Mouse (Mus musculus) midbrain, embryonic 15.5 days (tissue): Measurements from ENCODE around the gene Drap1. TPM values are rescaled to one million over a fixed set of nuclear protein-coding genes. Genes with fewer than 3 reads are reported as not detected.

Source experiments
- ATAC-seq: fragments of 200-750 bp; cut with Nextera tagmentation; replicated peaks from 2 replicates; pipeline ENCODE4 v1.8.0; 2017; ENCODE audit warnings: moderate TSS enrichment
- H3K27ac ChIP-seq: fragments of 300-500 bp; sonication (generic); 2 replicates; pipeline ENCODE4 v1.5.1; 2015; ENCODE audit warnings: mild to moderate bottlenecking, inconsistent platforms
- H3K27me3 ChIP-seq: fragments of 300-500 bp; sonication (generic); replicated peaks from 2 replicates; pipeline ENCODE4 v1.6.1; 2015; ENCODE audit warnings: inconsistent platforms
- H3K36me3 ChIP-seq: fragments of 300-500 bp; sonication (generic); replicated peaks from 2 replicates; pipeline ENCODE4 v1.6.1; 2015; ENCODE audit warnings: inconsistent platforms
- H3K4me1 ChIP-seq: fragments of 300-500 bp; sonication (generic); 2 replicates; pipeline ENCODE4 v1.6.1; 2015; ENCODE audit warnings: inconsistent platforms
- H3K4me2 ChIP-seq: fragments of 300-500 bp; sonication (generic); 2 replicates; pipeline ENCODE4 v1.6.1; 2015; ENCODE audit warnings: inconsistent platforms, mild to moderate bottlenecking, moderate library complexity
- H3K4me3 ChIP-seq: fragments of 300-500 bp; sonication (generic); 2 replicates; pipeline ENCODE4 v1.5.1; 2015; ENCODE audit warnings: mild to moderate bottlenecking, inconsistent platforms
- H3K9ac ChIP-seq: fragments of 300-500 bp; sonication (generic); 2 replicates; pipeline ENCODE4 v1.6.1; 2015; ENCODE audit warnings: mild to moderate bottlenecking, inconsistent platforms
- H3K9me3 ChIP-seq: fragments of 300-500 bp; sonication (generic); 2 replicates; pipeline ENCODE4 v1.6.1; 2016; ENCODE audit warnings: inconsistent platforms
- WGBS: fragments of 180-500 bp; shearing (Covaris S2); methylation state at CpG from one replicate; pipeline ENCODE4 v1.1.7; 2015; ENCODE audit warnings: mixed read lengths; 5-methylcytosine and 5-hydroxymethylcytosine counted together
- polyA plus RNA-seq: library from polyadenylated mRNA; unstranded; fragments of >200 nt; fragmentation: Nextera tagmentation; extraction: Ambion mirVana; gene quantifications from 2 replicates; pipeline ENCODE4 v1.2.1, GENCODE M21; 2015

Drap1 gene
- polyA plus RNA-seq, 1 experiment from 2014 or later: 291 TPM

DNA sequence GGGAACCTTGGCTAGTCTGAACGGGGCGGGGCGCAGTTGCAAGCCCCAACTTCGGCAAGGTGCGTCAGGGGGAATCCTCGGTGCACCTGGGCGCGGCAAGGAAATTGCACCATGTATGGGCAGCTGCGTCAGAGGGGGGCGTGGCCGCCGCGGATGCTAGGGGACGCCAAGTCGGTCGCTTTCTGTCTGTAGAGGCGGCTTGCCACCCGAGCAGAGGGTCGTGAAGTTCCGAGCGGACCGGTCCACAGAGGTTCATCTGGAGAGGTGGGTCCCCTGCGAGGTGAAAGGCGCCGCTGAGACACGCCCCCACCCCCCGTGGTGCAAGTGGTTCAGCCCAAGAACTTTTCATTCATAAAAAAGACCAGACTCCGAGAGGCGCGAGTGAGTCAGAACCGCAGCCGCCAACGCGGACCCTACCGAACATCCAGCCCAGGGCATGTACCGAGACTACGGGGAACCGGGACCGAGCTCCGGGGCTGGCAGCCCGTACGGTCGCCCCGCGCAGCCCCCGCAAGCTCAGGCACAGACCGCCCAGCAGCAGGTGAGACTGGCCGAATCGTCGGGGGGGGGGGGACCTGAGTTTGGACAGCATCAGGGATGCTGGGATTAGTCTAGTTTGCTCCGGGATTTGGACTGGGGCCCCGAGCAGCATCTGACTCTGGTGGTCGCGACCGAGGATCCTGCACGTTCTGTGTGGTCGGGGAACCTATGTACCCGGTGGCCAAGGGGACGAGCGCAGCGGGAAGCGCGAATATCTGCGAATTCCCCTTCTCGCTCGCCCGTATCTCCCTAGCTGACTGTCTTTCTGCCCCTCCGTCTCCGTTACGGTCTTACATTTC is 23.0 kb upstream of the Drap1 start, which contains the start of gene Fosl1:
Fosl1 (plus strand) TSS at position 33 of the 839 bp plus-strand sequence.
- Histone ChIP-seq H3K4me3 (peak within 1 kb of the TSS; percentile 60), H3K36me3 (no peaks in the 10 kb centered on the region), H3K9me3 (no peaks in the 10 kb centered on the region), H3K4me2 (peak within 1 kb of the TSS; percentile 95), H3K4me1 (peaks cover 18% of the 10 kb centered on the region), H3K9ac (peak within 1 kb of the TSS; percentile 37), H3K27ac (no peak within 1 kb of the TSS), H3K27me3 (peaks cover 59% of the 10 kb centered on the region)
- peak; percentile 76 for ATAC-seq
- WGBS: under 1% methylated on average over 70 of the region's 70 CpGs

GRCm38 (mm10) chr19:5445747-5446146 is 21.0 kb upstream of the Drap1 start:
- Histone ChIP-seq H3K4me2 (no peak overlapping the region), H3K9ac (no peak overlapping the region), H3K27me3 (peaks cover 58% of the 10 kb centered on the region), H3K4me3 (no peak overlapping the region), H3K9me3 (no peaks in the 10 kb centered on the region), H3K27ac (no peak overlapping the region), H3K4me1 (peaks cover 18% of the 10 kb centered on the region), H3K36me3 (no peaks in the 10 kb centered on the region)
- no peak for ATAC-seq
- 85% methylated on average over 5 of the region's 5 CpGs for WGBS

GRCm38 (mm10) chr19:5444954-5445353 is 20.2 kb upstream of the Drap1 start:
- ATAC-seq: no peak
- 48% methylated on average over 7 of the region's 7 CpGs for WGBS
- Histone ChIP-seq H3K4me2 (no peak overlapping the region), H3K9me3 (no peaks in the 10 kb centered on the region), H3K4me1 (peaks cover 18% of the 10 kb centered on the region), H3K4me3 (no peak overlapping the region), H3K9ac (no peak overlapping the region), H3K36me3 (no peaks in the 10 kb centered on the region), H3K27ac (no peak overlapping the region), H3K27me3 (peaks cover 50% of the 10 kb centered on the region)

GRCm38 (mm10) chr19:5444371-5444908 is 19.7 kb upstream of the Drap1 start:
- Histone ChIP-seq H3K36me3 (no peaks in the 10 kb centered on the region), H3K4me1 (peaks cover 18% of the 10 kb centered on the region), H3K27me3 (peaks cover 44% of the 10 kb centered on the region), H3K27ac (no peak overlapping the region), H3K9ac (no peak overlapping the region), H3K4me3 (no peak overlapping the region), H3K9me3 (no peaks in the 10 kb centered on the region), H3K4me2 (no peak overlapping the region)
- no peak for ATAC-seq
- WGBS: 64% methylated on average over 9 of the region's 9 CpGs

- Histone ChIP-seq H3K27me3 (no peaks in the 10 kb centered on the region), H3K9ac (0 out of 2 replicates have a peak overlapping the region, but pooled peaks have one; percentile 10), H3K36me3 (no peaks in the 10 kb centered on the region), H3K4me3 (no peak overlapping the region), H3K9me3 (no peaks in the 10 kb centered on the region), H3K4me2 (peak overlapping the region; percentile 46; the same call in 1 of the 2 replicates), H3K27ac (no peak overlapping the region), H3K4me1 (peaks cover 12% of the 10 kb centered on the region)
- no peak for ATAC-seq
- 71% methylated on average over 7 of the region's 7 CpGs for WGBS
Observed at GRCm38 (mm10) chr19:5433951-5434350, 9.2 kb upstream of the Drap1 start.

DNA sequence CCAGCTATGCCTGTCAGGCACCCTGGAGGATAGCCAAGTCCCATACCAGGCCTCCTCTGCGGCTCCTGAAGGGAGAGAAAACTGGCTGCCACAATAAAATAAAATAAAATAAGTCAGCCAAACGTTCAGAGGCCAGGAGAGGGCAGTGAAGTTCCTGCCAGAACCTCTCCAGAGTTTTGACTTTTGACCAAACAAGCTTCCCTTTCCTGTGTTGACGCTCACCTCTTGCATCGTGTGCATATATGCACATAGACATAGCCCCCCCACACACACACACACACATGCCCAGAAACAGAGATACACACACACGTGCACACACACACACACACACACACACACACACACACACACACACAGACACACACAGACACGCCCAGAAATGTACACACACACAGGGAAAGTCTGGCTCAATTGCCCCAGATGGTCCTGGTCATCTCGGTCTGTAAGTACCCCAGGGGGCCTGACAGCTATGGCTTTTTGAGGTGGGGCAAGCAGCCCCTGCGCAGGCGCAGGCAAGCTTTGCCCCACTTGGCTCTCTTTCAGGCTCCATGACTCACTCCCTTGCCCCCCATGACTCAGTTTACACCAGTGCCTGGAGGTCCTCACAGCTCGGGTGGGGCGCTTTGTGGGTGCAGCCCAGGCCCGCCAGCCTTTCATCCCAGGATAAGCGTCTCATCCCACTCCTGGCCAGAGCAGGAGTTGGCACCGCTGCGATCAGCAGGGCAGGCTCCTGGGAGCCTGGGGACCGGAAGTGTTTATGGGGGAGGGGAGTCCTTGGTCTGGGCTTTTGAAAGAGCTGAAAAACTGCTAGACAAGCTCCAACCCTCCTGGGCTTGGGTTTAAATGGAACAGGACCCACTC is 8.4 kb upstream of the Drap1 start:
- Histone ChIP-seq H3K4me1 (peaks cover 12% of the 10 kb centered on the region), H3K4me3 (peak overlapping the region; percentile 13; the same call in 1 of the 2 replicates), H3K36me3 (no peaks in the 10 kb centered on the region), H3K4me2 (peak overlapping the region; percentile 46), H3K27me3 (no peaks in the 10 kb centered on the region), H3K9me3 (no peaks in the 10 kb centered on the region), H3K9ac (peak overlapping the region; percentile 10; the same call in 1 of the 2 replicates), H3K27ac (no peak overlapping the region; the same call in 1 of the 2 replicates)
- 13% methylated on average over 16 of the region's 16 CpGs for WGBS
- ATAC-seq: no peak

- 79% methylated on average over 4 of the region's 4 CpGs for WGBS
- ATAC-seq: no peak
Observed at GRCm38 (mm10) chr19:5431911-5432464, 7.2 kb upstream of the Drap1 start.

GRCm38 (mm10) chr19:5430408-5430807 is 5.6 kb upstream of the Drap1 start:
- H3K4me2 ChIP-seq: no peak overlapping the region
- ATAC-seq: no peak
- H3K9me3 ChIP-seq: no peaks in the 10 kb centered on the region
- H3K4me1 ChIP-seq: peaks cover 30% of the 10 kb centered on the region
- H3K27me3 ChIP-seq: no peaks in the 10 kb centered on the region
- H3K36me3 ChIP-seq: peaks cover 10% of the 10 kb centered on the region; the same call in 1 of the 2 replicates
- no peak overlapping the region for H3K4me3 ChIP-seq
- H3K27ac ChIP-seq: no peak overlapping the region
- no peak overlapping the region for H3K9ac ChIP-seq
- WGBS: 84% methylated on average over 1 of the region's 1 CpGs

More at GRCm38 (mm10) chr19:5431911-5432464, 7.2 kb upstream of the Drap1 start:
- H3K4me3 ChIP-seq: no peak overlapping the region
- H3K4me2 ChIP-seq: no peak overlapping the region
- no peak overlapping the region for H3K9ac ChIP-seq
- H3K36me3 ChIP-seq: peaks cover 1% of the 10 kb centered on the region; the same call in 1 of the 2 replicates
- peaks cover 16% of the 10 kb centered on the region for H3K4me1 ChIP-seq
- no peaks in the 10 kb centered on the region for H3K27me3 ChIP-seq
- H3K9me3 ChIP-seq: no peaks in the 10 kb centered on the region
- H3K27ac ChIP-seq: no peak overlapping the region

DNA sequence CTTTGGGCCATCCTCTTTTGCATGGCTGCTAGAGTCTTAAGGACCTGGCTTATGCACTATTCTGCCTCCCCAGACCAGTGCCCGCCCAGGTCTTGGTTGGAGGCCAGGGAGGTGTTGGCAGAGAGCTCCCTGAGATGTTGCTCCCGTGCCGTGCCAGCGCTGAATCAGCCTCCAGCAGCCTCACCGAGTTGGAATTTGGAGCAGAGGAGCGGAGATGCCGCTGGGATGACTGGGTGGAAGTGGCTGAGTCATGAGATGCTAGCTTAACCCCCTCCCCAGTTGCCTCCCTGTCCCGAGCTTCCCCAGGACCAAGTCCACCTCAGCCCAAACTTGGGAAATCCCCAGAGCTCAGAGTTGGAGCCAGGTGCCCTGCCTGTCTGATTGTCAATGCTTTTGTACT is 5.0 kb upstream of the Drap1 start:
- Histone ChIP-seq H3K4me3 (no peak overlapping the region), H3K4me1 (peaks cover 30% of the 10 kb centered on the region), H3K27me3 (no peaks in the 10 kb centered on the region), H3K9me3 (no peaks in the 10 kb centered on the region), H3K9ac (no peak overlapping the region), H3K27ac (no peak overlapping the region), H3K4me2 (no peak overlapping the region), H3K36me3 (peaks cover 10% of the 10 kb centered on the region; the same call in 1 of the 2 replicates)
- WGBS: 76% methylated on average over 8 of the region's 8 CpGs
- no peak for ATAC-seq

GRCm38 (mm10) chr19:5429219-5429618 is 4.4 kb upstream of the Drap1 start:
- Histone ChIP-seq H3K9me3 (no peaks in the 10 kb centered on the region), H3K9ac (no peak overlapping the region), H3K36me3 (peaks cover 10% of the 10 kb centered on the region; the same call in 1 of the 2 replicates), H3K27me3 (no peaks in the 10 kb centered on the region), H3K4me2 (no peak overlapping the region), H3K4me1 (peaks cover 30% of the 10 kb centered on the region), H3K27ac (no peak overlapping the region), H3K4me3 (no peak overlapping the region)
- 88% methylated on average over 4 of the region's 4 CpGs for WGBS
- ATAC-seq: no peak

DNA sequence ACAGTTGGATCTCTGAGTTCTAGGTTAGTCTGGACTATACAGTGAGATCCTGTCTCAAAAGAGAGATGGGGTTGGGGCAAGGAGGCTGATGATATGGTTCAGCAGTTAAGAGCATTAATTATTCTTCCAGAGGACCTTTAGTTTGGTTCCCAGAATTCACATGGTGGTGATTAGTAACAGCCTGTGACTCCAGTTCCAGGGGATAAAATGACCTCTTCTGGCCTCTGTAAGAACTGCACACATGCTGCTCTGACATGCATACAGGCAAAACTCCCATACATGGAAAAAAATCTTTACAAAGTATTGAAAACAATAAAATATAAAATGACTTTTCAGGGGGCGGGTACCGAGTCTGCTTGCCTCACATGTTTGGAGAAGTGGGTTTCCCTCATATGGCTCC is 3.3 kb upstream of the Drap1 start:
- 94% methylated on average over 2 of the region's 2 CpGs for WGBS

More for the DNA sequence above, 3.3 kb upstream of the Drap1 start:
- Histone ChIP-seq H3K4me2 (no peak overlapping the region), H3K36me3 (peaks cover 10% of the 10 kb centered on the region; the same call in 1 of the 2 replicates), H3K9ac (no peak overlapping the region), H3K27me3 (no peaks in the 10 kb centered on the region), H3K4me1 (peaks cover 30% of the 10 kb centered on the region), H3K27ac (no peak overlapping the region), H3K9me3 (no peaks in the 10 kb centered on the region), H3K4me3 (no peak overlapping the region)
- no peak for ATAC-seq
